Mouse (Mus musculus) heart, embryonic 12.5 days (tissue): ENCODE data around the gene Tekt1. TPM values are rescaled to one million over a fixed set of nuclear protein-coding genes. Genes with fewer than 3 reads are reported as not detected.

ENCODE experiments used
- ATAC-seq: fragments of 200-750 bp; cut with Nextera tagmentation; 2 replicates; pipeline ENCODE4 v1.8.0; 2017; ENCODE audit warnings: moderate TSS enrichment, moderate library complexity; ENCODE audit not compliant: insufficient number of reproducible peaks, low FRiP score
- H3K27ac ChIP-seq: fragments of 300-500 bp; sonication (generic); 2 replicates; pipeline ENCODE4 v1.5.1; 2016; ENCODE audit warnings: mild to moderate bottlenecking, moderate library complexity; ENCODE audit not compliant: poor library complexity, severe bottlenecking
- H3K27me3 ChIP-seq: fragments of 300-500 bp; sonication (generic); replicated peaks from 2 replicates; pipeline ENCODE4 v1.6.1; 2016; ENCODE audit warnings: mild to moderate bottlenecking, moderate library complexity
- H3K36me3 ChIP-seq: fragments of 300-500 bp; sonication (generic); 2 replicates; pipeline ENCODE4 v1.6.1; 2016; ENCODE audit warnings: mild to moderate bottlenecking, moderate library complexity
- H3K4me1 ChIP-seq: fragments of 300-500 bp; sonication (generic); replicated peaks from 2 replicates; pipeline ENCODE4 v1.6.1; 2016; ENCODE audit warnings: mild to moderate bottlenecking
- H3K4me2 ChIP-seq: fragments of 300-500 bp; sonication (generic); 2 replicates; pipeline ENCODE4 v1.6.1; 2016; ENCODE audit warnings: mild to moderate bottlenecking, moderate library complexity
- H3K4me3 ChIP-seq: fragments of 300-500 bp; sonication (generic); 2 replicates; pipeline ENCODE4 v1.5.1; 2016; ENCODE audit warnings: mild to moderate bottlenecking
- H3K9ac ChIP-seq: fragments of 300-500 bp; sonication (generic); 2 replicates; pipeline ENCODE4 v1.6.1; 2016; ENCODE audit warnings: mild to moderate bottlenecking, moderate library complexity
- H3K9me3 ChIP-seq: fragments of 300-500 bp; sonication (generic); replicated peaks from 2 replicates; pipeline ENCODE4 v1.6.1; 2016; ENCODE audit warnings: mild to moderate bottlenecking, moderate library complexity
- WGBS: fragments of 180-500 bp; shearing (Covaris S2); methylation state at CpG from one replicate; pipeline ENCODE4 v1.1.7; 2016; 5-methylcytosine and 5-hydroxymethylcytosine counted together
- polyA plus RNA-seq: library from polyadenylated mRNA; unstranded; fragments of >200 nt; fragmentation: Nextera tagmentation; extraction: Ambion mirVana; gene quantifications from 2 replicates; pipeline ENCODE4 v1.2.1, GENCODE M21; 2016

Gene Tekt1
- polyA plus RNA-seq, 1 experiment from 2014 or later, result 0.32 TPM

DNA sequence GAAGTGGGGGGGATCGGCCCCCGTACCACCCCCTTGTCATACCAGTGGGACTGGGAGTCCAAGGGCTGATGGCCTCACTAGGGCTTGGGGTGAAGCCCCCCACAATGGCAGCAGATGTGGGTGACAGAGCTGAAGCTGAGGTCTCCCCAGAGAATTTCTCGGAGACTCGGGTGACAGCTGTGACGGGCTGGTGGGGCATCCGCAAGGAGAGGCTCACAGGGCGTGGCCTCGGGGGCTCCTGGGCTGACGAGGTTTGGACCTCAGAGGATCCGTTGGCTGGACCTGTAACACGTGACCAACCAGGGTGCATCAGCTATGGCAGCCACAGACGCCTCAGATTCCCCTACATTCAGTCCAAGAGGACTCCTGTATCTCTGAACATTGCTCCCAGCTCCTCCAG, 40.7 kb upstream of the Tekt1 start:
- Histone ChIP-seq H3K27ac (no peak overlapping the region), H3K4me2 (no peak overlapping the region), H3K36me3 (peaks cover 65% of the 10 kb centered on the region), H3K4me3 (no peak overlapping the region), H3K9ac (no peak overlapping the region), H3K27me3 (no peaks in the 10 kb centered on the region), H3K9me3 (no peaks in the 10 kb centered on the region), H3K4me1 (peaks cover 91% of the 10 kb centered on the region)
- 89% methylated on average over 12 of the region's 12 CpGs for WGBS
- ATAC-seq, result no peak

DNA sequence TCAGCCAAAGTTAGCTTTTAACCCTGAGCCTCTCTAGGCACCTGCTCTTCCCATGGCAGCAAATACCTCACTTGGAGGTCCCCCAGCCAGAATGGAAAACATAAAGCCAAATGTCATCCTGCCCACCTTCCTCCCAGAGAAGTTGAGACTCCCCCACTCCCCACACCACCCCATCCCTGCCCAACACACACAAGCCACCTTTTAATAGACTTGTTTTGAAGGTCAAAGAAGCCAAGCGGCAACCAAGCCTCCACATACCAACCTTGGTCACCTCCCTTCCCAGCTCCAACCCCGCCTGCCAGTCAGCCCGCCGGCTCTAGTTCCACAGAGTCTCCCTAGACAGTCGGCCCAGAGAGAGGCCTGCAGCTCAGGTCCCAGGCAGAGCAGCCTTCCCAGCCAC, 39.8 kb upstream of the Tekt1 start:
- peak overlapping the region; percentile 32 for H3K9ac ChIP-seq
- 0 out of 2 replicates have a peak overlapping the region, but pooled peaks have one; percentile 10 for H3K27ac ChIP-seq
- H3K9me3 ChIP-seq, result no peaks in the 10 kb centered on the region
- H3K4me2 ChIP-seq, result peak overlapping the region; percentile 4; the same call in 1 of the 2 replicates
- WGBS, result 43% methylated on average over 5 of the region's 5 CpGs
- H3K27me3 ChIP-seq, result no peaks in the 10 kb centered on the region
- peaks cover 93% of the 10 kb centered on the region for H3K4me1 ChIP-seq
- no peak overlapping the region for H3K4me3 ChIP-seq
- H3K36me3 ChIP-seq, result peaks cover 70% of the 10 kb centered on the region
- ATAC-seq, result no peak

- no peak for ATAC-seq
- no peaks in the 10 kb centered on the region for H3K27me3 ChIP-seq
- H3K9me3 ChIP-seq, result no peaks in the 10 kb centered on the region
- 86% methylated on average over 12 of the region's 12 CpGs for WGBS
- H3K4me2 ChIP-seq, result no peak overlapping the region
- peaks cover 93% of the 10 kb centered on the region for H3K4me1 ChIP-seq
- H3K9ac ChIP-seq, result no peak overlapping the region
- H3K27ac ChIP-seq, result no peak overlapping the region
- H3K4me3 ChIP-seq, result no peak overlapping the region
- H3K36me3 ChIP-seq, result peaks cover 71% of the 10 kb centered on the region
Measured at GRCm38 (mm10) chr11:72401068-72401467, 38.8 kb upstream of the Tekt1 start.

DNA sequence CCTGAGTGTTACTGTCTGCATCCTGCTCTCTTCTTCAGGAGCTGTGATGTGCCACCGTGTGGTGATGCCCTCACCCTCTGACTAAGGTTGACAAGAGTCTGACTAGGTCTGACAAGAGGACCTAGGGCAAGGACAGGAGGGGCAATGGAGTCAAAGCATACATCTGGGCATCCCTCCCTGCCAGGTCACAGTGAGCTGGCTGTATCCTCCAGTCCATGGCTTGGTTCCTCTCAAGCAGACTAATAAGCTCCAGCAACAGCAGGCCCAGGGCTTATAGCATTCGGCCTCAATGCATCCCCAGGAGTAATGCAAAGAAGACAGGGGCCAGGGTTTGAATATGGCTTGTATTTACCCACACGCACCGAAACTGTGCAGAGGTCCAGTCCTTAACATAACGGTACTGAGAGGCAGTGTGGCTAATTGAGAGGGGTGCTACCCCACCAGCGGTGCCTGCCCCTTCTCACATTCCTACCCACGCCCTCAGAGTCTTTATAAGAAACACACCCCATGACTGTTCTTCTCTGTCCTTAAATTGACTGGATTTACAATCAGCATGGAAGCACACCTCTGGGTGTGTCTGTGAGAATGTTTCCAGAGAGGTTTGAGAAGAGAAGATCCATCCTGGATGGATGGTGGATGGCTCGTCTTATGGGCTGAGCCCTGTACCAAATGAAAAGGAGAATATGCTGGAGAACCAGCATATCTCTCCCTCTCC, 35.7 kb upstream of the Tekt1 start:
- Histone ChIP-seq H3K27ac (peak overlapping the region; percentile 69), H3K4me1 (peaks cover 81% of the 10 kb centered on the region)

GRCm38 (mm10) chr11:72397072-72397471, 34.8 kb upstream of the Tekt1 start:
- ATAC-seq, result 0 out of 2 replicates have a peak, but pooled peaks have one; percentile 26
- Histone ChIP-seq H3K27ac (peak overlapping the region; percentile 69), H3K27me3 (no peaks in the 10 kb centered on the region), H3K9ac (no peak overlapping the region), H3K9me3 (no peaks in the 10 kb centered on the region), H3K4me2 (no peak overlapping the region), H3K4me1 (peaks cover 72% of the 10 kb centered on the region), H3K4me3 (no peak overlapping the region), H3K36me3 (peaks cover 79% of the 10 kb centered on the region)
- WGBS, result 26% methylated on average over 10 of the region's 10 CpGs

More for the DNA sequence above, 35.7 kb upstream of the Tekt1 start:
- Histone ChIP-seq H3K9me3 (no peaks in the 10 kb centered on the region), H3K4me2 (no peak overlapping the region), H3K4me3 (no peak overlapping the region), H3K36me3 (peaks cover 83% of the 10 kb centered on the region), H3K27me3 (no peaks in the 10 kb centered on the region), H3K9ac (peak overlapping the region; percentile 33; the same call in 1 of the 2 replicates)
- WGBS, result 79% methylated on average over 8 of the region's 8 CpGs
- ATAC-seq, result no peak

DNA sequence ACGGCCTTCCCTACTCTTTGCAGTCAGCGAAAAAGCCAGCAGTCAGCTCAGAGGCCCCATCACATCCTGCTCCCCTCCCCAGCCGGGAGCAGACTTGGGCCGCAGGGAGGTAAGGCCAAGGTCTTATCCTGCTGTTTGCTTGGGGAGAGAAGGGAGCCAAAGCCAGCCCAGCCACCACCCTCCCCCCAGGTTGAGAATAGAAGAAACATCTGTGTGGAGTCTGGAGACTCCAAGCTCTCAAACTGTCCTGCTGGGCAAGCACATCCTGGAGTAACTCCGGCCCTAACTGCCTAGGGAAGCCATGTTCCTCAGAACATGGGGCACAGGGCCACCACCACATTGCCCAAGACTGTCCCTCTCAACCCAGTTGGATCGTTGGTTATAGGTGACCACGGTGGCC, 34.4 kb upstream of the Tekt1 start:
- ATAC-seq, result peak; percentile 43
- H3K9ac ChIP-seq, result no peak overlapping the region
- WGBS, result 41% methylated on average over 7 of the region's 7 CpGs

DNA sequence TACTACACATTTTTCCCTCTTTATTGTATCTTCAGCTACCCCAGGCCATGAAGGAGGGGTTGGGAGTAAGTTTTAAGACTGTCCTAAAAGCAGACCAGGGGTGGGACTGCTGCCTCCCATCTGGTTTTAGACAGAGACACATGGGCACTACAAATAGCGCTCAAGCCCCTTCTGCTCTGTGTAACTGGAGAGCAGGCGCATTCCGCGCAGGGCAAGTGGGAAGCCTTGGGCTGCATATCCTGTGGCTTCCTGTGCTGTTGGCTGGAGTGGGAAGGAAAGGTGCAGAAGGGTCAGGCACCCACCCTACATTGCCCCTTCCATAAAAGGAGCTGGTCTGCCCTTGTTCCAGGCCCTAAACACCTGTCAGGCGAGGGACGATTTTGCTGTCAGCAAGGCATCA, 33.4 kb upstream of the Tekt1 start:
- H3K9me3 ChIP-seq, result no peaks in the 10 kb centered on the region
- ATAC-seq, result 0 out of 2 replicates have a peak, but pooled peaks have one; percentile 30
- H3K9ac ChIP-seq, result no peak overlapping the region; the same call in 1 of the 2 replicates
- peak overlapping the region; percentile 69 for H3K27ac ChIP-seq
- peaks cover 80% of the 10 kb centered on the region for H3K36me3 ChIP-seq
- peaks cover 58% of the 10 kb centered on the region for H3K4me1 ChIP-seq
- no peak overlapping the region for H3K4me3 ChIP-seq
- 39% methylated on average over 6 of the region's 6 CpGs for WGBS
- H3K4me2 ChIP-seq, result no peak overlapping the region; the same call in 1 of the 2 replicates
- no peaks in the 10 kb centered on the region for H3K27me3 ChIP-seq

More for the DNA sequence above, 34.4 kb upstream of the Tekt1 start:
- Histone ChIP-seq H3K36me3 (peaks cover 80% of the 10 kb centered on the region), H3K4me3 (no peak overlapping the region), H3K27me3 (no peaks in the 10 kb centered on the region), H3K4me1 (peaks cover 68% of the 10 kb centered on the region), H3K9me3 (no peaks in the 10 kb centered on the region), H3K4me2 (no peak overlapping the region), H3K27ac (peak overlapping the region; percentile 69)

- WGBS, result 59% methylated on average over 2 of the region's 2 CpGs
- Histone ChIP-seq H3K36me3 (peaks cover 79% of the 10 kb centered on the region), H3K27ac (0 out of 2 replicates have a peak overlapping the region, but pooled peaks have one; percentile 6)
Measured at GRCm38 (mm10) chr11:72394694-72395093, 32.5 kb upstream of the Tekt1 start.

GRCm38 (mm10) chr11:72393669-72394068, 31.4 kb upstream of the Tekt1 start:
- Histone ChIP-seq H3K27ac (no peak overlapping the region), H3K27me3 (no peaks in the 10 kb centered on the region), H3K4me1 (peaks cover 44% of the 10 kb centered on the region), H3K4me2 (no peak overlapping the region), H3K36me3 (peaks cover 78% of the 10 kb centered on the region), H3K9ac (no peak overlapping the region), H3K9me3 (no peaks in the 10 kb centered on the region), H3K4me3 (no peak overlapping the region)
- ATAC-seq, result no peak
- 66% methylated on average over 5 of the region's 5 CpGs for WGBS

More at GRCm38 (mm10) chr11:72394694-72395093, 32.5 kb upstream of the Tekt1 start:
- H3K4me2 ChIP-seq, result no peak overlapping the region
- 0 out of 2 replicates have a peak overlapping the region, but pooled peaks have one; percentile 8 for H3K9ac ChIP-seq
- ATAC-seq, result no peak
- H3K4me3 ChIP-seq, result no peak overlapping the region
- H3K27me3 ChIP-seq, result no peaks in the 10 kb centered on the region
- H3K4me1 ChIP-seq, result peaks cover 53% of the 10 kb centered on the region
- no peaks in the 10 kb centered on the region for H3K9me3 ChIP-seq

- H3K4me2 ChIP-seq, result no peak overlapping the region
- H3K27ac ChIP-seq, result no peak overlapping the region
- H3K4me3 ChIP-seq, result no peak overlapping the region
- H3K9me3 ChIP-seq, result no peaks in the 10 kb centered on the region
- peaks cover 79% of the 10 kb centered on the region for H3K36me3 ChIP-seq
- no peak for ATAC-seq
- 88% methylated on average over 3 of the region's 3 CpGs for WGBS
- peaks cover 40% of the 10 kb centered on the region for H3K4me1 ChIP-seq
- no peaks in the 10 kb centered on the region for H3K27me3 ChIP-seq
- no peak overlapping the region for H3K9ac ChIP-seq
Measured at GRCm38 (mm10) chr11:72393243-72393642, 31.0 kb upstream of the Tekt1 start.

GRCm38 (mm10) chr11:72391181-72391580, 28.9 kb upstream of the Tekt1 start:
- 91% methylated on average over 13 of the region's 13 CpGs for WGBS
- Histone ChIP-seq H3K9me3 (0 out of 2 replicates have a peak, but pooled peaks cover 4% of the 10 kb centered on the region), H3K36me3 (peaks cover 86% of the 10 kb centered on the region), H3K27ac (no peak overlapping the region), H3K9ac (no peak overlapping the region), H3K4me1 (peaks cover 19% of the 10 kb centered on the region), H3K27me3 (no peaks in the 10 kb centered on the region), H3K4me2 (no peak overlapping the region), H3K4me3 (no peak overlapping the region)
- no peak for ATAC-seq
